Mouse (Mus musculus) right cerebral cortex, postnatal 10 days (tissue): ENCODE data around the gene Rtraf.
A peak's percentile ranks its signal among the peaks of the same experiment; 100 is the strongest.
"Not testable (repeated sequence)": the region's sequence is repeated elsewhere in the genome, so short reads cannot be mapped to it uniquely, and the experiment has no call there.

Source experiments
- DNase-seq, 2 experiments: peaks; one replicate each; pipeline ENCODE4 v3.0.0; 2021; ENCODE audit warnings: low spot score in 2 of 2

Gene Rtraf

GRCm38 (mm10) chr14:19823321-19824142, at the start of gene Rtraf:
Rtraf (minus strand) TSS chr14:19823824.
- peak; percentile 94 to 96 for DNase-seq

GRCm38 (mm10) chr14:19867286-19867935, 43.8 kb upstream of the Rtraf start:
- DNase-seq: no peak

- not testable (repeated sequence) for DNase-seq
Observed at GRCm38 (mm10) chr14:19865121-19865520, 41.5 kb upstream of the Rtraf start.

GRCm38 (mm10) chr14:19861311-19862080, 37.9 kb upstream of the Rtraf start:
- DNase-seq: no peak

GRCm38 (mm10) chr14:19860281-19860680, 36.7 kb upstream of the Rtraf start:
- no peak for DNase-seq

GRCm38 (mm10) chr14:19858808-19859776, 35.5 kb upstream of the Rtraf start:
- no peak for DNase-seq

- DNase-seq: no peak
Observed at GRCm38 (mm10) chr14:19858279-19858678, 34.7 kb upstream of the Rtraf start.

- DNase-seq: no peak
Observed at GRCm38 (mm10) chr14:19853471-19853870, 29.8 kb upstream of the Rtraf start.

- peak; percentile 73 to 83 for DNase-seq
Observed at GRCm38 (mm10) chr14:19839600-19840332, 16.1 kb upstream of the Rtraf start.

- no peak for DNase-seq
Observed at GRCm38 (mm10) chr14:19836289-19836688, 12.7 kb upstream of the Rtraf start.

- peak in 1 of 2 experiments; percentile 52 for DNase-seq
Observed at GRCm38 (mm10) chr14:19825481-19825880, 1.9 kb upstream of the Rtraf start.

- DNase-seq: no peak
Observed at GRCm38 (mm10) chr14:19821686-19822085, 1.9 kb downstream of the Rtraf start.

GRCm38 (mm10) chr14:19817949-19818348, 5.7 kb downstream of the Rtraf start:
- DNase-seq: peak; percentile 86 to 89

GRCm38 (mm10) chr14:19813061-19813460, 10.6 kb downstream of the Rtraf start:
- DNase-seq: no peak

GRCm38 (mm10) chr14:19809934-19810333, 13.7 kb downstream of the Rtraf start:
- no peak for DNase-seq

- no peak for DNase-seq
Observed at GRCm38 (mm10) chr14:19807858-19808257, 15.8 kb downstream of the Rtraf start.

- no peak for DNase-seq
Observed at GRCm38 (mm10) chr14:19807339-19807738, 16.3 kb downstream of the Rtraf start.

GRCm38 (mm10) chr14:19803623-19804022, 20.0 kb downstream of the Rtraf start:
- no peak for DNase-seq

- no peak for DNase-seq
Observed at GRCm38 (mm10) chr14:19803222-19803621, 20.4 kb downstream of the Rtraf start.

- DNase-seq: no peak
Observed at GRCm38 (mm10) chr14:19801474-19802215, 22.0 kb downstream of the Rtraf start.
